Comparison of ENCODE assay signal across 8 mouse cellular contexts in the genomic region with DNA sequence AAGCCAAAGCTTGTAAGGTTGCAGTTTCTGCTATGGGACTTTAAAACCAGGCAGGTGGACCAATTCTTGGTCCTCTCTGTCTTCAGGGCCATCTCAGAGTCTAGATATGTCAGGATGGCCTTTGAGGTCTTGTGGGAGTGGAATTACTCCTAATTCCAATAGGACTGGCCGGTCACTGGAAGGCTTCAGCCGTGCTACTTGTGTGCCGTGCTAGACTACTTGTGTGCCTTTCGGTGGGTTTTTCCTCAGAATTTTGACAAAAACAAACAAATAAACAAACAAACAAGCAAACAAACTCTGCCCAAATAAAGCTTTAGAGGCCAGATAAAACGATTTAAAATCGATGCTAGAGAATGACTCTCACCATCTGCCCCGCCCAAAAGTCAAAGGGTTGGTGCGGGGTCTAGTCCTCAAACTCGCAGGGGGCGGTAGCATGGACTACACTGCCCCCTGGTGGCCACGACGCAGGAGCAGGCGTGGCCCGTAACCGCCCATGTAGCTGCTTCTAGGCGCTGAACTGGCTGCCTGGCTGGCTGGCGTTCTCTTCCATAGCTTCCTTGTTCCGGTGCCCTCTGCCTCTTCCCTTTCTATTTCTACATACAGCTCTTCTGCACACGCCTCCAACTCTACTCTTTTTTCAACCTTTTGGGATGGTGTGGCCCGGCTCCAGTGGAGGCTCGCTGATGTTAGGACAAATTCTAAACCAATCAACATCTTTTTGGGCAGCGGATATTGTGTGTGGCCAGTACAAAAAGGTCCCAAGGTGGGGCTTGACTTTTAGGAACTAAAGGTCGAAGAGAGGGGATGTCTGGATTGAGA. TPM values are rescaled to one million over a fixed set of nuclear protein-coding genes. Genes with fewer than 3 reads are reported as not detected.
DNase-seq lines count a peak whose midpoint lies in the region; ATAC-seq and TF ChIP-seq lines count a peak whose summit lies in the region.

No protein-coding gene starts in this region.

- peak; percentile 99 for ATAC-seq in megakaryocyte, adult 5-6 weeks (ENCODE audit: poor library complexity, severe bottlenecking)

- peak; percentile 95 for TF ChIP-seq CTCF in left cerebral cortex, adult 2 months (IDR thresholded peaks at IDR 0.05)

- H3K27ac ChIP-seq in left cerebral cortex, adult 2 months: no peak overlapping the region

- DNase-seq in T-cell, adult 2 months (ENCODE audit: low spot score): peak; percentile 87
- peak; percentile 74 to 79 for DNase-seq in cerebellum, postnatal 36 days
- DNase-seq in gastrocnemius, adult 8-10 months (ENCODE audit: low spot score in 2 of 2): peak; percentile 85 to 89
- DNase-seq in hindlimb bud, embryonic 11.5 days (ENCODE audit: extremely low spot score, low read depth, low spot score): peak; percentile 76
- peak; percentile 72 to 74 for DNase-seq in left cerebral cortex, adult 2 months (ENCODE audit: extremely low spot score in 1 of 2, low spot score in 2 of 2)
- peak; percentile 65 for DNase-seq in right cerebral cortex, adult 18-20 months
- peak; percentile 88 for DNase-seq in urinary bladder, postnatal 14 days (ENCODE audit: low spot score)

- H3K4me3 ChIP-seq in left cerebral cortex, adult 2 months: no peak overlapping the region

- intact Hi-C loops in left cerebral cortex, adult 2 months (cut with DNase I): loop anchor here (1.0 kb wide), 2 partner anchors 89 to 107 kb away; no protein-coding TSS in a partner anchor

RNA-seq across cellular contexts. Expression of gene Scgb1a1, which starts 5.4 kb away (rescaled TPM):
- total RNA-seq in gastrocnemius, adult 8-10 months (2022): not detected
- total RNA-seq in left cerebral cortex, adult 2 months (2021): not detected
- 0.82 and 1.5 TPM in 2 replicates for total RNA-seq in megakaryocyte, adult 5-6 weeks (2015)
- 1.6 TPM in 1 of 2 replicates, not detected in the other for total RNA-seq in megakaryocyte, adult 5-6 weeks (2017)

RNA-seq across cellular contexts. Expression of gene Asrgl1, which starts 53.0 kb away (rescaled TPM):
- total RNA-seq in gastrocnemius, adult 8-10 months (2022): 10 to 100 TPM; 33.7 to 48.2 (median 36.1) TPM
- total RNA-seq in left cerebral cortex, adult 2 months (2021): 100 to 1,000 TPM; 115 to 139 TPM
- 7.2 and 9.5 TPM in 2 replicates for total RNA-seq in megakaryocyte, adult 5-6 weeks (2015)
- 7.5 and 8.3 TPM in 2 replicates for total RNA-seq in megakaryocyte, adult 5-6 weeks (2017)
